Mouse (Mus musculus): ENCODE results near the gene Cela3a.

Cela3a gene

DNA sequence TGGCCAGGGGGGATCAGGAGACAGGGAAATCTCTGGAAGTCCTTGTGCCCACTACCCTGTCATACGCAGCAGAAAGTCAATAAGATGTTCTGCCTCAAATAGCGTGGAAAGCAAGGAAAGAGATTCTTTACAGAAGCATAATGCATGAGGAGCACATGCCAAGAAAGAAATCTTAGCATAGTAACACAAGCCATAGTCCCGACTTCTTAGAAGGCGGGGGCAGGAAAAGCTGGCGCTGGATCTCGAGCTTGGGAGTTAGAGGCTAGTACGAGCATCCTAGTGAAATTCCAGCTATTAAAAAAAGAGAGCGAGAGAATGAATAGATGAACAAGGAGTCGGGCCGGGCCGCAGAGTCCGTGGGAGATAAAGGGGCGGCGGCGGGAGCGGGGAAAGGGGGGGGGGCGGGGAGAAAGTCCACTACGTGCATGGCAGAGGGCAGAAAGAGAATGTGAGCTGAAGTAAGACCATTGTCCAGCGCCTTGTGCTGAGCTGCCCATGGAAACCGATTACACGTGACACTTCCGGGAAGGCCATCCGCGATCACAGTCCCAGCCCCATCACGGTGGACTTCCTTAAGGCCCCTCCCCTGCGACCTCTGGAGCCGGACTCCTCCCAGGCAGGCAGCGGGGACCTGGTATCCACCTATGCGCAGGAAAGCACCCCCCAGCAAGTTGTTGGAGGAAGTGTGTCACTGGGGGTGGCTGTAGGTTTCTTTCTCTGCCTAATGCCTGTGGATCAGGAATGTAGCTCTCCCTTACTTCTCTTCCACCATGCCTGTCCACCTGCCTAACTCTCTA is 39.4 kb downstream of the Cela3a start:
- DNase-seq, result peak; percentile 75 to 85

- no peak for DNase-seq
Observed at GRCm38 (mm10) chr4:137368198-137368597, 41.4 kb downstream of the Cela3a start.

- peak; percentile 81 to 85 for DNase-seq
Observed at GRCm38 (mm10) chr4:137367275-137368088, 42.1 kb downstream of the Cela3a start.

DNA sequence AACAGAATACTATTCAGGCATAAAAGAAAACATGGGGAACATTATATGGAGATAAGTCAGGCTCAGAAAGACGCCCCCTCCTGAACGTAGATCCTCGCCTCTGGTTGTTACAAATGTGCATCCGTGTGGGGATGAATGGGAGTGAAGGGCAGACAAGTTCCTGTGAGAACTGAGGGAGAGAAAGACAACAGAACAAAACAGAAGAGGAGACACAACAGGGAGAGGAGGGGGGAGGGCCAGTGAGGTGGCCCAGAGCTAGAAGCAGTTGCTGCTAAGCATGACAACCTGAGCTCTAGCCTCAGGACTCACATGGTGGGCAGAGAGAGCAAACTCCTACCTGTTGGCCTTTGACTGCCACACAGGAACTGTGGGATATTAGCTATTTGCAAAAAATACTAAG is 43.5 kb downstream of the Cela3a start:
- DNase-seq, result no peak

DNA sequence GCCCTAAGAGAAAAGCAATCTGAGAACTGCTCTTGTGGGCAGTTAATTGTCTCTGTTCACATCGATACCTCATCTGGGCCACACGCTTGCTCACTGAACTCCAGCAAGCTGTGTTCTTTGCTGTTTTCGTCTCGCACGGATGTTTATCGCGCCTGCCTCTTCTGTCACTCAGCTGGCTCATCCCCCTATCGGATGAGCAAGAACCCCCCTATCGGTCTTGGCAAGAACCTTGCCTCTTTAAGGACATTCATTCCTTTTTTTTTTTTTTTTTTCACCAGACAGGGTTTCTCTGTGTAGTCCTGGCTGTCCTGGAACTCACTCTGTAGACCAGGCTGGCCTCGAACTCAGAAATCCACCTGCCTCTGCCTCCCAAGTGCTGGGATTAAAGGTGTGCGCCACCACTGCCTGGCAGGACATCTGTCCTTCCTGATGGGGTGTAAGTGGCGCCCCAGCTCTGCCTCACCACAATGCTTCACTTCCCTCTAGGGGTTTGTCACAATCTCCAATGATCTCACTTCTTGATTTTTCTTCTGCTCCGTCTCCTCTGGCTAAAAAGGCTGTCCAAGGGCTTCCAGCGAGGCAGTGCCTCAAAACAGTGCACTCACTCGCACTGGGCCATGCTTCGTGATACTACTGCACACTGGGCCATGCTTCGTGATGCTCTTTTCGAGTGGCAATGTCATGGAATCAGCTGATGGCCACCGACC is 44.1 kb downstream of the Cela3a start:
- no peak for DNase-seq

DNA sequence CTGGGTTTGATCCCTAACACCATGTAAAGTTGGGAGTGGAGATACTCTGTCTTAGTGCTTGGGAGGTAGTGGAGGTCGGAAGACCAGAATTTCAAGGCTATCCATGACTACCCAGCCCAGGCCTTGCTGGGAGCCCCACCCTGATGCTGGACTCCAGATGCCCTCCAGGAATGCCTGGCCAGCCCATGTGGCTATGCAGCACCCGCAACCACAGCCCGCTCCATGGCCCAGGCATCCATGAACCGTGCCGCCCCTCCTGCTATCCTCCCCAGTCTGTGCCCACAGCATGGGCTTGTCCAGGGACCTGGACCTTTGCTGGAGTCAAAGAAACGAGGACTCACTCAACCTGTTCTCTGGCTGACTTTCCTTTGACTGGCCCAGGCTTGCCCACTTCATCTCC is 44.8 kb downstream of the Cela3a start:
- DNase-seq, result no peak

DNA sequence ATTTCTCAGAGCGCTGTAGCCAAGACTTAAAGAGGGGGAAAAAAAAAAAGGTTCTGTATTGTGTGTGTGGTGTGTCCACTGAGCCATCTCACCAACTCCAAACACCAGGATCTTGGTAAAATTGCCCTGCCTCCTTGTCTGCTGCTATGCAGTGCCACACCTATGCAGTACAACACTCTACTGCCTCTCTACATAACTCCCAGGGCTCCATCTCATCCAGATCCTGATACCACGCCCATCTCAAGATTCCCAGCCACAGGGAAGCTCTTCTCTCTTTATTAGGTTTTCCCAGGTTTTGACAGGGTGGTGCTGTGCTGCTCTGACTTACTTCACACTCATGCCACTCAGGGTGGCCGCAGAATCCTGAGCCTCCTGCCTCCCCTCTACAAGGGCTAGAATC is 48.6 kb downstream of the Cela3a start:
- DNase-seq, result no peak

DNA sequence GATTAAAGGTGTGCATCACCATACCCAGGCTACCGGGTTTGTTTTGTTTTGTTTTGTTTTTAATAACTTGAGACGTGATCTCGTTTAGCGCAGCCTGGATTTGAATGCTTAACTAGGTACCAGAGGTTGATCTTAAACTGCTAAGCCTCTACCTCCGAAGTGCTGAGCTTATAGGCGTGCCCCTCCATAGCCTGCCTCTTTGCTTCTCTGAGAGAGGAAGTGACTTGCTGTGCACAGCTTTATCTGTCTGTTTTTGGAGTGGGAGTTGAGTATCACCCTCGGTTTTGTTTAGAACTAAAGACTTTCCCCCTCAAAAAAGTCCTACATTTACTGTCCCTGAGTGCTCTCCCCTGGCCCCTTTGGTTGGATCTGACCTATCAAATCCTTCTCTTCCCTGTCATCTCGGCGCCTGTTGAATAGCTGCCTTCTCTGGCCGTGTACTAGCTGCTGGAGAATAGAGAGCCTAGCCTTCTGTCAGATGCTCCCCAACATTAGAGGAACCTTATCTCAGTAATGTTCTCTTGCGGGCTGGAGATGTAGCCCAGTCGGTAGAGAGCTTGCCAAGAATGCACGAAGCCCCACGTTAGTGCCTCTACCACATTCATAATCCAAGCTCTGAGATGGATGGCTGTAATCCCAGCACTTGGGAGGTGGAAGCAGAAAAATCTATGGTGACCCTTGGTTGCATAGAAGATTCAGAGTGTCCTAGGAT is 51.1 kb downstream of the Cela3a start:
- no peak for DNase-seq

DNA sequence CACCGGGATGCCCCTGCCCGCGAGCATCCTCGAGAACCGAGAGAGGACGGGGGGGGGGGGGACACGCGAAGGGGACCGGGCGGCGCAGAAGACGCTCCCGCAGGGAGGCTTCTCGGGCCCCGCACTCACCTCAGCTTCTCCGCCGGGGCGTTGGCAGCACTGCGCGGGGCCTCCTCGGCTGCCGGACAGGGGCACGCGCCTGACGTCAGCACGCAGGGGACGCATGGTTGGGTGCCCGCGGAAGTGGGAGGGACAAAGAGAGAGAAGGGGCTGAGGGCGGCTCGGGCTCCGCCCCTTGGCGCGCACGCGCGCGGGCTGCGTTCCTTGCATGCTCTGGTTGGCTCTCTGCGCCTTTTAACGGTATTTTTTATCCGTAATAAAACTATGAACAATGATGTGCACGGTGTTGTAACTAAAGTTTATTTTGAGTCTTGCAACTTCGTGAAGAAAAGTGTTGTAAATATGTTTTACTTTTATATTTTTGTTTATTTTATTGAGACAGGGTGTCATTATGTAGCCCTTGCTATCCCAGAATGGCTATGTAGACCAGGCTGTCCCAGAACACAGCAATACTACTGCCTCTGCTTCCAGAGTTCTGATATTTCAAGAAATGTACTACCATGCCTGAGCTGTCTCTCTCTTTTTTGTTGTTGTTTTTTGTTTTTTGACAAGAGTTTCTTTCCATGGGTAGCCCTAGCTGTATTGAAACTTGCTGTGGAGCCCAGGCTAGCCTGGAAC is 51.9 kb downstream of the Cela3a start, which contains the start of gene Cdc42:
TSS of gene Cdc42 (minus strand) at position 204 of the 738 bp plus-strand sequence.
- DNase-seq, result peak; percentile 98 to 99

GRCm38 (mm10) chr4:137356674-137357510 is 52.7 kb downstream of the Cela3a start:
- peak; percentile 79 to 81 for DNase-seq

All from lung, adult 18-20 months (tissue).